Mouse (Mus musculus) thymus, adult 2 months (tissue): Measurements from ENCODE around the gene Tgfa.

ENCODE experiments used
- CTCF ChIP-seq: fragments of 200-500 bp; IDR thresholded peaks from 2 replicates; pipeline ENCODE4 v1.5.1; 2012; ENCODE audit warnings: mild to moderate bottlenecking, control low read depth, low read length, moderate library complexity, borderline replicate concordance; ENCODE audit not compliant: control insufficient read depth, poor library complexity, insufficient read depth; ENCODE audit errors: extremely low read depth
- POLR2A ChIP-seq: fragments of 200-500 bp; IDR thresholded peaks from 2 replicates; pipeline ENCODE4 v1.6.1; 2012; ENCODE audit warnings: mild to moderate bottlenecking, low read length, control low read depth, moderate library complexity; ENCODE audit not compliant: control insufficient read depth, poor library complexity, insufficient read depth; ENCODE audit errors: extremely low read depth

- TF ChIP-seq CTCF = no peak
- no peak for TF ChIP-seq POLR2A
Observed at GRCm38 (mm10) chr6:86188741-86189480, 6.1 kb upstream of the Tgfa start.
